Mouse (Mus musculus) cortical plate, adult 2 months (tissue): ENCODE results near the gene Gp1bb. TPM values are rescaled to one million over a fixed set of nuclear protein-coding genes. Genes with fewer than 3 reads are reported as not detected.

Experiments
- H3K27ac ChIP-seq: fragments of 200-500 bp; 2 replicates; pipeline ENCODE4 v1.5.1; 2012; ENCODE audit warnings: low read length, control low read depth, inconsistent platforms; ENCODE audit not compliant: insufficient read depth
- H3K4me1 ChIP-seq: fragments of 200-500 bp; 2 replicates; pipeline ENCODE4 v1.6.1; 2011; ENCODE audit warnings: low read length; ENCODE audit not compliant: control insufficient read depth, insufficient read depth
- H3K4me3 ChIP-seq: fragments of 200-500 bp; 2 replicates; pipeline ENCODE4 v1.5.1; 2011; ENCODE audit warnings: mild to moderate bottlenecking, low read length, control low read depth; ENCODE audit not compliant: insufficient read depth
- CTCF ChIP-seq: fragments of 200-500 bp; IDR thresholded peaks from 2 replicates; pipeline ENCODE4 v1.5.1; 2011; ENCODE audit warnings: mild to moderate bottlenecking, control low read depth, low read length; ENCODE audit not compliant: insufficient read depth; ENCODE audit errors: extremely low read depth
- POLR2A ChIP-seq: fragments of 200-500 bp; IDR thresholded peaks from 2 replicates; pipeline ENCODE4 v1.6.1; 2011; ENCODE audit warnings: mild to moderate bottlenecking, low read length, control low read depth; ENCODE audit not compliant: insufficient read depth; ENCODE audit errors: extremely low read depth
- polyA plus RNA-seq: library from polyadenylated mRNA; depleted of rRNA; stranded (reverse); fragments of >200 nt; gene quantifications from 2 replicates; pipeline ENCODE4 v1.2.3, GENCODE M21; 2012

Gene Gp1bb
- polyA plus RNA-seq, 1 experiment: 4.6 TPM

GRCm38 (mm10) chr16:18642897-18643296 is 20.7 kb upstream of the Gp1bb start:
- Histone ChIP-seq H3K4me1 (peaks cover 4% of the 10 kb centered on the region), H3K27ac (no peak overlapping the region), H3K4me3 (no peak overlapping the region)
- TF ChIP-seq CTCF: no peak
- no peak for TF ChIP-seq POLR2A

DNA sequence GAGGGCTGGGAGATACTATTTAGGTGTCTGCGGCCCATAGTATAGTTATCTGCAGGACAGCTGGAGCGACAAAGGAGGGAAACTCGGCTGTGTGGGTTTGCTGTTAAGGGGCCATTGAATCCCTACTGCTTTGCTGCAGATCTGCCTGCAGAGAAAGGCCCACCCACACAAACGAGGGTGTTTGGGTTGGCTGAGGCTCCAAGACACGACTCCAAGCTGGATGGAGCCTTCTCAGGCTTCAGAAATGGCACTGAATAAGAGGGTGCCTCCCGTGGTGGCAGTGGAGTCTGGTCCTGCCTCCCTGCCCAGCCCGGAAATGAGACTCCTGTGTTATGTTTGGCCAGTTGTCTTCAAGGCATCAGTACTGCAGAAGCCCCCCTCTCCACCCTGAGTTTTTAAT is 20.1 kb upstream of the Gp1bb start:
- Histone ChIP-seq H3K4me3 (no peak overlapping the region), H3K4me1 (peaks cover 4% of the 10 kb centered on the region), H3K27ac (no peak overlapping the region)
- no peak for TF ChIP-seq CTCF

DNA sequence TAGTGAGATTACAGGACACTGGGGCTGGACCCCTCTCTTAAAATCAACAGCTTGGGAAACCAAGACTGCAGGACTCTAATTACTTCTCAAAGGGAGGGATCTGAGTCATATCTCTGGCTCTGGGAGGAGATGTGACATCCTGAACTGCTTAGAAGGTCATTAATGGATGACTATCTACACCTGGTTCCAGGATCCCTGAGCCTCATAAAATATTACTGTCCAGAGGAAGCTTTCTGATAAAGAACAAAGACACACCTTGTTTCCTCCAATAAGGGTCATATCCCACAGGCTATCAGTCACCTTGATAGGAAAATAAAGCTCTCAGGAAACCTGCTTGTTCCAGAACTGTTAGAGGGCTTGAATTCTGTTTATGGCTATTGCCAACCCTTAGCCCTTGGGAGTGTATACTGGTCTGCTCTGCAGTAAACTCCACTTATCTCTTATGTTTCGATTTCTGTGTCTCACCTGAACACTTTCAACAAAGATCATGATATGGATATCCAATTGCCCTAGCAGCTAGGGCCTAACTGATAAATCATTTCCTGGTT is 17.3 kb upstream of the Gp1bb start:
- TF ChIP-seq CTCF: no peak
- no peak for TF ChIP-seq POLR2A
- Histone ChIP-seq H3K4me1 (peaks cover 4% of the 10 kb centered on the region), H3K27ac (no peak overlapping the region), H3K4me3 (no peak overlapping the region)

DNA sequence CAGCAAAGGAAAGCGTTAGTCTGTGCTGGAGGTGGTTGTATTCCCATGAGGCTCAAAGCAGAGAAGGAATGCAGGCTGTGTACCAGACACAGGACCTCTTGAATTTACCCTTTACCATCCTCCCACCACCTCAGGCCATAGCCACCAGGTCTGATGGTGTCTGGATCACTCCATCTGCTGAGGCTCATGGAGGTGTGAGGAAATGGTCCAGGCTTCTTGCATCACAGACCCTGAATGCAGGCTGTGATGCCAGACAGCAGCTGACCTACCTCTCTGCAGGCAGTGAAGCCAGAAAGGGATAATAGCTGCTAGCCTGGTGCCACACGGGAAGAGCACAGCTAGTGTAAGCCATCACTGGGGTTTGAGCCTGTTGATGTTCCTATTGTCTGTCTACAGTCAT is 16.2 kb upstream of the Gp1bb start:
- no peak overlapping the region for H3K4me3 ChIP-seq
- no peak overlapping the region for H3K27ac ChIP-seq
- TF ChIP-seq POLR2A: no peak
- TF ChIP-seq CTCF: no peak
- peaks cover 4% of the 10 kb centered on the region for H3K4me1 ChIP-seq

DNA sequence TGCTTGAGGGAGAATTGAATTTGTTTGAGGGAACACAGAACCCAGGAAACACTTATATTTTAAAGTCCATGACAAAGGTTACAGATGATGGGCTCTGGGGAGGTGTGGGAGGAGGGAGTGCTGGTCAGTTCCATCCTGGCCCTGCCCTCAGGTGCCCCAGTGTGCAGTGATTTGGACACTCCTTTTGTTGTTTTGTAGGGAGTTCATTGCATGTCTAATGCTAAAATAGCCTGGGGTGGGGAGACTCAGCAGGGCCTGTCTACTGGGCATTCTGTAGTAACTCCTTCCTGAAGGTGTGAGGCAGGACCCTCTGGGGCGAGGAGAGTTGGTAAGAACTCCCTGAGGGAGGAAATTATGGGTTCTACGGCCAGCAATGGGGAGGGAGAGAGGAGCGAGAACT is 14.6 kb upstream of the Gp1bb start:
- H3K4me3 ChIP-seq: no peak overlapping the region
- no peak for TF ChIP-seq CTCF
- no peak for TF ChIP-seq POLR2A
- H3K27ac ChIP-seq: no peak overlapping the region
- no peaks in the 10 kb centered on the region for H3K4me1 ChIP-seq

DNA sequence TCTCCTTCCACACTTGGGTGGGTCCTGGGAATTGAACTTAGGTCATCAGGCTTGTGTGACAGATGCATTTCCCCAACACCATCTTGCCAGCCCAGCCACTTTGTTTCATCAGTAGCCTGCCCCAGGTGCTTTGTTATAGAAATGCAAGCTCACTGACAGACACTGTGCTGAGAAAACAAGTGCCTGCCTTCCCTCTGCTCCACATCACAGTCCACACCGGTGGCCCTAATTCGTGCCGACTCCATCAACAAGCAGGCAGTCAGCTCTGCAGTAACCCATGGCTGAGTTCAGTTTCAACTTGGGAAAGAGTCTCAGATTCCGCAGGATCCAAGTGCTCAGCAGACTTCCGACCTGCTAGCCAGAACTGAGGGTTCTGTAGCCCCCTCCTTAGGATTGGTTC is 14.2 kb upstream of the Gp1bb start:
- no peak overlapping the region for H3K27ac ChIP-seq
- TF ChIP-seq CTCF (no peak), POLR2A (no peak)
- H3K4me1 ChIP-seq: no peaks in the 10 kb centered on the region; the same call in 1 of the 2 replicates
- no peak overlapping the region for H3K4me3 ChIP-seq

DNA sequence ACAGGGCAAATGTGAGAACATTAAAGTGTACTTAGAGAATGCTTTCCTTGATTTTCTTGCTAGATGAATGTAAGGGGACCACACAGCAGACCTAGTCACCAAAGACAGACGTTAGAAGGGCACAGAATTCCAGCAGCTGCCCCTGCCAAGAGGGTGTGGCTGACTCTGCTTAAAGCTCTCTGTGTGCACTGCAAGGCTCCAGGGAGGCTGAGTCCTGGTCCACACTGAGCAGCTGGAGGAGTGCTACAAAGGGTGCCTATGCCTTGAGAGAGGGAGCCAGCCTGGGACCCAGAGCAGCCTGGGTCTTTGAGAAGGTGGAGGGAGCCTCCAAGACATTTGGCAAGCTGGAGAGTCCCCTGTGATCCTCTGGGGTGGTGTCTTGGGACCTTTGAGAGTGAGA is 11.1 kb upstream of the Gp1bb start:
- no peak overlapping the region for H3K27ac ChIP-seq
- H3K4me1 ChIP-seq: peaks cover 3% of the 10 kb centered on the region
- TF ChIP-seq POLR2A: no peak
- no peak for TF ChIP-seq CTCF
- no peak overlapping the region for H3K4me3 ChIP-seq

DNA sequence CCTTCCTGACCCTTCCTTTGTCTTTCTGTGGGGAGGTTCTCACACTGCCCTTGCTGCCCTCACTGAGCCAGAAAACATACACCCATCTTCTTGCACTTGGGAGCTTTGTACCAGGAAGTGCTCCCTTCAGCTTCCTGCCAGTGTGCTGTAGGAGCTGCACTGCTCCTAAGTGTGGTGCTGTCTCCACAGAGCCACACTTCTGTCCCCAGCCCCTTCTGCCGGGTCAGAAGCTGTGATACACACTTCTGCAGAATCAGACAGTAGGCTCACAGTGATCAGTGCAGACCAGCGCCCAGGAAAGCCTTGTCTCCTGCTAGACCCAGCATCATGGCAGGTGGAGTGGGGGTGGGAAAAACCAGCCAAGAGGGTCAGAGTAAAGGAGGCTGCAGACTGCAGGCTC is 10.6 kb upstream of the Gp1bb start:
- peaks cover 3% of the 10 kb centered on the region for H3K4me1 ChIP-seq

DNA sequence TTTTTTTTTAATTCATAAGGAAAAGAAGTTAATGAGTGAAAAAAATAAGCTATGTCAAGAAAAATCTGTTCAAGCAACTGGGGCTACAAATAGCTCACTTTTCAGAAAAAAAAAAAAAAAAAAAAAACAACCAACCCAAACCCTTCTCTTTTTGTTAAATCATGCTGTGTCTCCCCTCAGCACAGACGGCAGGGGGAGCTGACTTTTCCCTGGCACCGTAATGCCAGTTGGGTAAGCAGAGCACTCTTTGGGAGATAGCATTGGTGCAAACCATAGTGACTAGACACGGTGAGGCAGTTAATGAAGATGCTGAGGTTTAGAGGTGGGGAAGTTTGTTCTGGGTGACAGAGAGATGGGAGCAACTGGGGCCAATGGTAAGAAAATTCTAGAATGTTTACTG is 9.9 kb upstream of the Gp1bb start:
- Histone ChIP-seq H3K4me3 (no peak overlapping the region), H3K4me1 (peaks cover 3% of the 10 kb centered on the region), H3K27ac (no peak overlapping the region)
- TF ChIP-seq POLR2A: no peak
- TF ChIP-seq CTCF: peak; percentile 64

More for the DNA sequence above, 10.6 kb upstream of the Gp1bb start:
- H3K27ac ChIP-seq: no peak overlapping the region
- TF ChIP-seq CTCF (no peak), POLR2A (no peak)
- no peak overlapping the region for H3K4me3 ChIP-seq

GRCm38 (mm10) chr16:18631141-18631540 is 8.9 kb upstream of the Gp1bb start:
- no peak for TF ChIP-seq POLR2A
- TF ChIP-seq CTCF: no peak
- H3K27ac ChIP-seq: no peak overlapping the region
- H3K4me1 ChIP-seq: peaks cover 3% of the 10 kb centered on the region
- no peak overlapping the region for H3K4me3 ChIP-seq

- Histone ChIP-seq H3K27ac (peak overlapping the region; percentile 87), H3K4me3 (peak overlapping the region; percentile 90), H3K4me1 (peaks cover 3% of the 10 kb centered on the region)
- no peak for TF ChIP-seq POLR2A
These were observed 8.1 kb upstream of the Gp1bb start for GRCm38 (mm10) chr16:18630291-18630690.
